Mouse (Mus musculus): ENCODE results near the gene 4930596D02Rik.

Gene 4930596D02Rik

DNA sequence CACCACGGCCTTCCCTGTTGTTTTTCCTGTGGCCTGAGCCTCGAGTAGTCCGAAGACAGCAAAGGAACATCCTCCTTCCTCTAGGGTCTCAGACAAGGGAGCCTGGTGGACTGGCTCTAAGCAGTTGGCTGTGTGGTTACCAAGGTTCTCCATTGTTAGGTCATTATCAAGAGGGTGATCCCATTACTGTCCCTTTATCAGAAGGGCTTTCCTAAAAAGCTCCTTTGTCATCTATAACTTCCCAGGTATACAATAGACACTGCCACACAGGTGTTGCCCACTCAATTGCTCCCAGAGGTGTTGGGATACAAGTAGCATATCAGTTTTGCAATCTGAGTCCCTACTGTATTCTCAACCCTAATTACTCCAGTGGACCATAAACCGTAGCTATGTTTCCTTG, at the start of gene 4930596D02Rik:
TSS of gene 4930596D02Rik (minus strand) at position 101 of the 400 bp plus-strand sequence.
- no peak for DNase-seq (ENCODE audit: low read depth, low spot score)

DNA sequence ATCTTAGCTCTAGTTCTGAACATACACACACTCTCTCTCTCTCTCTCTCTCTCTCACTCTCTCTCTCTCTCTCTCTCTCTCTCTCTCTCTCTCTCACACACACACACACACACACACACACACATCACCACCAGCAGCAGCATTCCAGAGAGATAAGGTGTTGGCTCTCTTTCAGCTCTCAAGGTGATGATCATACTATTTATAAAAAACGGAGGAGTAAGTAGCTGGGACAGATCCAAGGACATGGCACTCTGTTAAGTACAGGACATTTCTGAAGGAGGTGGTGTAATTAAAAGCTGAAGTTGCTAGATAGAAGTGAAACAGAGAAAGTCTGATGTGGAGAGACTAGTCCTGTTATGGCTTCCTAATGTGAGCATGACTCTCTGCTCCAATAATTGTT, 41.5 kb upstream of the 4930596D02Rik start:
- DNase-seq (ENCODE audit: low read depth, low spot score), result no peak

DNA sequence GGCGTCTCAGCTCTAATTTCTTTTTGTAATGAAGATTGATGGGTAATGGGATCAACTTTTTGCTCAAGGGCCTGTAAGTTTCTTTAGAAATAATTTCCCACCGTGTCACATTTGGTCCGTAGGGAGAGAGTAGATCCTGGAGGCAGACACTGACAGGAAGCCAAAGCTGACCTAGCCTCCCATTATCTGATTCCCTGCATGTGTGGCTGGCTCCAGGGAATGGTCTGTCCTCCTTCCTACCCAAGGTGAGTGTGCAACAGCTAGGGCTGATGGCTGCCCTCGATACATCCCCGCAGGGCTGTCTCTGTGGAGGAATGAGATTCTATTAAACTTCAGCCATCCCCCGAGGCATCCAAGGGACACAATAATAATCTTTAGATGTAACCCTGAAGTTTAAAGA, 33.5 kb upstream of the 4930596D02Rik start:
- DNase-seq (ENCODE audit: low read depth, low spot score), result no peak

DNA sequence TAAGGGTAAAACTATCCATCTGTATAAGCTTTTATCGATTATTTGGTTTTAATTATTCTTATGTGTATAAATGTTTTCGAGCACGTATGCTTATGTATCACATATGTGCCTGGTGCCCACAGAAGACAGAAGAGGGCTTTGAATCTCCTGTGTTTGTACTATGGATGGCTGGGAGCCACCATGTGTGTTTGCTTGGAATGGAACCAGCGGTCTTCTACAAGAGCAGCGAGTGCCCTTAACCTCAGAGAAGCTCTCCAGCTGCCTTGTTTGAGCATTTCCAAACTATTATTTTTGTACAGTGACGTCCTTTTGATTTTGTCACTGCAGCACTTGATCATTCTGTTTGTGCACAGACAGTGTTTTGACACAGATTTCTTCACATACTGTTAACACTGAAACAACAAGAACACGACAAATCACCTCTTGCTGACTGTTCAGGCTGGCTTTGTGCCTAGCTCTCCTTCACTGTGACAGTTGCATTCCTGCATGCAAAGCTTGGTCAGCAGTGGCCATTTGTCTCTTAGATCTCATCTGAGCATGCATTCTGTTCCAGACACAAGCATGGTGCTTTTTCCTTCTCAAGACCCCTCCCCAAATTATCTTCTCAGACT, 30.4 kb upstream of the 4930596D02Rik start:
- DNase-seq (ENCODE audit: low read depth, low spot score), result no peak

DNA sequence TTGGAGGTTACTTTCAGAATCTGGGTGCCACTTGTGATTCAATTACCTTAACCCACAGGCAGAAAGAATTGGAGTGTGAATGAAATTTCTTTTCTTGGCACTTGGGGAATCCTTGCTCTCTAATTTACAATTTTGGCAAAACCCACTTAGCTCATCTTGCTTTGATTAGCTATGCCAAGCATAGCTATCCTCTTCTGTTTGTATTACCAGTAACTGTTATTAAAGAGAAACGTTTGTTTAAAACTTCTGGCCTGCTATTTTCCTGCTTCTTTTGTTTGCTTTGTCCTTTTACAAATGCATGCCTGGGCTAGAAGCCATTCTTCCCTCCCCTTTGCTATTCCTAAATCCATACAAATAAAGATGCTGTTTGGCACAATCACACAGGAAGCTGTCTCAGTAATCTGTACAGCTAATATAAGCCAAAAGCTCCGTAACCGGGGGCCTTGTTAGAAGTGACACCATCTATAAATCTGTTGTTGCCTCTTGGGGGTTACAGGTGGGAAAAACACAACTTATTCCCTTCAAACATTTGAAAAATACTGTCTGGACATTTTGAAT, 19.0 kb downstream of the 4930596D02Rik start:
- no peak for DNase-seq (ENCODE audit: low read depth, low spot score)

DNA sequence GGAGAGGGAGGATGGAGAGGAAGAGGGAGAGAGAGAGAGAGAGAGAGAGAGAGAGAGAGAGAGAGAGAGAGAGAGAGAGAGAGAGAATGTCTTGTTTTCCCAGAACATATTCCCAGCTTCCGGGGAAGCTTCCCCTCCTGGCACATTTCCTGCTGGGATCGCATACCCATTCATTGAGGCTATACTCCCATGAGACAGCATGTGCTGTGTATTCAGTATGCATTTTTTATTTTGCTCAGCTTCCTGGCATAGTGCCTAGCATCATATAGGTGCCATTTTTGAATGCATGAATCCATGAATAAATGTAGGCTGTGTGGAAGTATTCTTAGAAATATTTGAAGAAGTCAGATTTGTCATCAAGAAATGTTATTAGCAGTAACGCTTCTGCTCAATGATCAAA, 31.7 kb downstream of the 4930596D02Rik start:
- DNase-seq (ENCODE audit: low read depth, low spot score), result no peak

DNA sequence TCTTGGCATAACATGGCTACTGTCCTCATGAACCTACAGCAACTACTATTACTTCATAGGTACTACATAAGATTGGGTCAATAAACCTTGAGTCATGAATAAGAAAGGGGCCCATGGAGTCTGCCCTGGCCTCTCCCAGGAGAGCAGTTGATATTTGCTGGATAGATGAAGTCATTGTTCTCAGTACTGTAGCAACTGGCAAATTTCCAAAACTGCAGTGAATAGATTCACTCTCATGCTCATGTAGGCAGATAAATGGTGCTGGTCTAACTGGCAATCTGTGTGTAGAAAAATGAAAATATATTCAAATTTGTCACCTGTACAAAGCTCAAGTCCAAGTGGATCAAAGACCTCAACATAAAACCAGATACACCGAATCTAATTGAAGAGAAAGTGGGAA, 38.5 kb downstream of the 4930596D02Rik start:
- no peak for DNase-seq (ENCODE audit: low read depth, low spot score)
